Mouse (Mus musculus) testis, adult 2 months (tissue): ENCODE results near the gene BC005624.

Source experiments
- CTCF ChIP-seq: fragments of 200-500 bp; IDR thresholded peaks from 2 replicates; pipeline ENCODE4 v1.5.1; 2012; ENCODE audit warnings: low read depth, mild to moderate bottlenecking, inconsistent platforms, low read length, moderate library complexity; ENCODE audit not compliant: control insufficient read depth, insufficient read depth, insufficient replicate concordance
- POLR2A ChIP-seq: fragments of 200-500 bp; IDR thresholded peaks from 2 replicates; pipeline ENCODE4 v1.6.1; 2012; ENCODE audit warnings: low read depth, mild to moderate bottlenecking, inconsistent platforms, low read length, moderate library complexity; ENCODE audit not compliant: control insufficient read depth

DNA sequence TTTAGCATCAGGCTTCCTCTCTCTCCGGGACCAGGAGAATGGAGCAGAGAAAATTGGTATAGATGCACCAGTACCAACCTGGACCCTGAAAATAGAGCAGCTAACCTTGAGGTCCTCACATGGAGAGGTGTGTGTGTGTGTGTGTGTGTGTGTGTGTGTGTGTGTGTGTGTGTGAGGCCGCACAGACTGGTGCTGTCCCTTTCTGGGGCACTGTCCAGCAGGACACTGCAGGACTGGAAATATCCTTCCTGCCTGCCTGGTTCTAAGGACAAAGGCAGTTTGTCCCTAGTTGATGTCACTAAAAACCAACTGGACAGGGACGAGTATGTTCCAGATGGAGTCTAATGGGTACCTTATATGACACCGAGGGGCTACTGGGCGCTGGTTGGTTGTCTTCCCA lies 41.9 kb upstream of the BC005624 start:
- TF ChIP-seq CTCF (no peak), POLR2A (no peak)
